Mouse (Mus musculus) liver, adult 2 months (tissue): ENCODE results near the gene Cpxm2.

Source experiments
- CTCF ChIP-seq: fragments of 200-500 bp; IDR thresholded peaks from 2 replicates; pipeline ENCODE4 v1.5.1; 2011; ENCODE audit warnings: low read depth, low read length, control low read depth
- POLR2A ChIP-seq: fragments of 200-500 bp; IDR thresholded peaks from 2 replicates; pipeline ENCODE4 v1.6.1; 2011; ENCODE audit warnings: low read length, control low read depth; ENCODE audit not compliant: insufficient read depth; ENCODE audit errors: extremely low read depth

GRCm38 (mm10) chr7:132111770-132112169 is 42.8 kb downstream of the Cpxm2 start:
- TF ChIP-seq CTCF (no peak), POLR2A (no peak)
